Mouse (Mus musculus): Measurements from ENCODE around the gene Col23a1. TPM values are rescaled to one million over a fixed set of nuclear protein-coding genes. Genes with fewer than 3 reads are reported as not detected.

The Col23a1 gene
- polyA plus RNA-seq, 1 experiment from 2014 or later: 6.1 TPM

- Histone ChIP-seq H3K27ac (no peak overlapping the region; the same call in 1 of the 2 replicates), H3K4me1 (peaks cover 44% of the 10 kb centered on the region), H3K36me3 (replicated peaks) (no peaks in the 10 kb centered on the region), H3K4me3 (no peak overlapping the region), H3K27me3 (ENCODE audit: poor library complexity, severe bottlenecking) (no peaks in the 10 kb centered on the region), H3K9me3 (no peaks in the 10 kb centered on the region)
- no peak for DNase-seq (ENCODE audit: extremely low spot score, low spot score)
- WGBS: 73% methylated on average over 4 of the region's 4 CpGs
Measured at GRCm38 (mm10) chr11:51545811-51546210, 256.1 kb downstream of the Col23a1 start.

DNA sequence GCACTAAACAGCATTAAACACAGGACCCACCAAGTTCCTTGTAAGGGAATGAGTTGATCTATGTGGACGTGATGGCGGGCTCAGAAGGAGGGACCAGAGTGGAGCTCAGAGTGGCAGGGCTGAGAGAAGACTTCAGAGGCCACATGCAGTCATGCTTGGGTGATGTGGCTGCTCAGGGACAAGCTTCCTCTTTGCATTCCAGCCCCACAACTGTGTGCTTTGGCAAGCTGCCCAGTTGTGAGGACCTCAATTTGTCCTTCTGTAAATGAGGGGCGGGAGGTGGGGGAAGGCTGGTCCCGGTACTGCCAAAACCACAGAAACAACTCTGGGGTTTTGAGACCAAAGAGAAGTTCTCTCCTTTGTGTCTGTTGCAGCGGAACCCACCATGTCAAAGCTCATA, 261.5 kb downstream of the Col23a1 start:
- no peak overlapping the region for H3K27ac ChIP-seq

DNA sequence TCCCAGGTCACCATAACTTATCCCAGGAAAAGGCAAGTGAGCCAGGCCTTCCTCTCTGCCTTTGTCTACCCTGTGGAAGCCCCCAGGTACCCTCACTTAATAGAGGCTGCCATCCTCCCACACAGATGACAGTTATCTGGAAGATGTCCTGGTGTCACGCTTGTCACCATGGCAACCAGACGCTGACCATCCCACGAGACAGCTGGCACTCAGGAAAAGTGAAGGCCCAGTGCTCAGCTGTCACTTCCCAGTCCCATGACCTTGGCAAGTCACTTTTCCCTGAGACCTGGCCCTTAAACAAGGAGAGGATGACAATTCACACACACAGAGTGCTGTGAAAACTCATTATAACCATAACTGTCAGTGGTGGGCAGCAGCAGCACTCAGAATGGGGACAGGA, 262.4 kb downstream of the Col23a1 start:
- Histone ChIP-seq H3K9me3 (no peaks in the 10 kb centered on the region), H3K36me3 (replicated peaks) (no peaks in the 10 kb centered on the region), H3K4me3 (no peak overlapping the region), H3K27ac (no peak overlapping the region), H3K4me1 (0 out of 2 replicates have a peak, but pooled peaks cover 4% of the 10 kb centered on the region), H3K27me3 (ENCODE audit: poor library complexity, severe bottlenecking) (no peaks in the 10 kb centered on the region)
- DNase-seq (ENCODE audit: extremely low spot score, low spot score): no peak
- WGBS: 80% methylated on average over 3 of the region's 3 CpGs

More for the DNA sequence above, 261.5 kb downstream of the Col23a1 start:
- 92% methylated on average over 5 of the region's 5 CpGs for WGBS
- Histone ChIP-seq H3K36me3 (replicated peaks) (no peaks in the 10 kb centered on the region), H3K9me3 (no peaks in the 10 kb centered on the region), H3K4me3 (no peak overlapping the region), H3K27me3 (ENCODE audit: poor library complexity, severe bottlenecking) (no peaks in the 10 kb centered on the region), H3K4me1 (peaks cover 5% of the 10 kb centered on the region; the same call in 1 of the 2 replicates)
- no peak for DNase-seq (ENCODE audit: extremely low spot score, low spot score)

DNA sequence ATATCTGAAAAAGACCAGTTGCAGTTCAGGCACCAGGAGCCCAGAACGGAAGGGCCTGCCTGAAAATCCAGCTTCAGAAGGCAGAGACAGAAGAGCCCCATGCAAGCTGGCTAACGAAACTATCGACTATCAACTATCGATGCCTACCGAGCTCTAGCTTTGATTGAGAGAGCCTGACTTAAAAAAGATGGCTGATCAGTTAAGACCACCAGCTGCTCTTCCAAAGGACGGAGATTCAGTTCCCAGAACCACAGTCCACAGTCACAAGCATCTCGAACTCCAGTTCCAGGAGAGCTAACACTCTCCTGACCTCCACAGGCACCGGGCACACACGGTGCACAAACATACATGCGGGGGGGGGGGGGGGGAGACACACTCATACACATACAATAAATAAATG, 264.9 kb downstream of the Col23a1 start:
- Histone ChIP-seq H3K27ac (no peak overlapping the region), H3K4me1 (no peaks in the 10 kb centered on the region), H3K27me3 (ENCODE audit: poor library complexity, severe bottlenecking) (no peaks in the 10 kb centered on the region), H3K36me3 (replicated peaks) (no peaks in the 10 kb centered on the region), H3K9me3 (no peaks in the 10 kb centered on the region), H3K4me3 (no peak overlapping the region)
- WGBS: 81% methylated on average over 10 of the region's 10 CpGs
- DNase-seq (ENCODE audit: extremely low spot score, low spot score): no peak

DNA sequence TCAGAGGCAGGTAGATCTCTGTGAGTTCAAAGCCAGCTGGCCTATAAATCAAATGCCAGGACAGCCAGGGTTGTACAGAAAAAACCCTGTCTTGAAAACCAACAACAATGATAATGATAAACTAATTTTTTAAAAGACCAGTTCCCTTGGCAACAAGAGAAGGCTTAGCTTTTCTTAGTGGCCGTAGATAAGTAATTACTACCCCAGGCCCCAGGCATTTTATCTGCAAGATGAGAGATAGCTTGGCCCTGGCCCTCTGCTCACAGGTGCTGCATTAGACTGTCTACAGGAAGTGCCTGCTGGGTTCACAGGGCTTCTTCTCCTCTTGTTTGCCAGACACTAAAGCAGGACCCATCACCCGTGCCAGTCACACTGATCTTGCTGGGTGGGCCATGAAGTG, 265.3 kb downstream of the Col23a1 start:
- H3K36me3 ChIP-seq (replicated peaks): no peaks in the 10 kb centered on the region
- H3K27ac ChIP-seq: no peak overlapping the region
- no peaks in the 10 kb centered on the region for H3K9me3 ChIP-seq
- DNase-seq (ENCODE audit: extremely low spot score, low spot score): no peak
- no peaks in the 10 kb centered on the region for H3K4me1 ChIP-seq
- H3K27me3 ChIP-seq (ENCODE audit: poor library complexity, severe bottlenecking): no peaks in the 10 kb centered on the region
- no peak overlapping the region for H3K4me3 ChIP-seq
- WGBS: 63% methylated on average over 2 of the region's 2 CpGs

- Histone ChIP-seq H3K9me3 (peaks cover 4% of the 10 kb centered on the region; the same call in 1 of the 2 replicates), H3K27ac (no peak overlapping the region), H3K4me3 (no peak overlapping the region), H3K4me1 (peaks cover 9% of the 10 kb centered on the region), H3K36me3 (replicated peaks) (0 out of 2 replicates have a peak, but pooled peaks cover 3% of the 10 kb centered on the region), H3K27me3 (ENCODE audit: poor library complexity, severe bottlenecking) (no peaks in the 10 kb centered on the region)
- no peak for DNase-seq (ENCODE audit: extremely low spot score, low spot score)
- WGBS: 92% methylated on average over 1 of the region's 1 CpGs
Measured at GRCm38 (mm10) chr11:51563276-51563675, 273.6 kb downstream of the Col23a1 start.

DNA sequence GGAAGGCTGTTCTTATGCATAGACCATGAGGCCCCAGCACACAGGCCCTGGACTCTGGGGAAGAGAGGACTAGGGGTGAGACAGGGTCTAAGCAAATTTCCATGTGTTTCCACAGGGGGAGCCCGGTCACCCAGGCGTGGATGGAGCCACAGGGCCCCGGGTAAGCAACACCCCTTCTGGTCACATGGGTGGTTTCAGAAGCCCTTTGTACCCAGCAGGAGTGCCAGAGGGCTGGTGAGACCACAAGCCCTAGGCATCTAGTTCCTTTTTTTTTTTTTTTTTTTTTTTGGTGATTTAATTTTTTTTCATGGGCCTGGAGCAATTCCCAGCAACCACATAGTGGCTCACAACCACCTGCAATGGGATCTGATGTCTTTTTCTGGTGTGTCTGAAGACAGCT, 275.3 kb downstream of the Col23a1 start:
- Histone ChIP-seq H3K36me3 (replicated peaks) (0 out of 2 replicates have a peak, but pooled peaks cover 3% of the 10 kb centered on the region), H3K27ac (no peak overlapping the region; the same call in 1 of the 2 replicates), H3K27me3 (ENCODE audit: poor library complexity, severe bottlenecking) (no peaks in the 10 kb centered on the region), H3K4me3 (no peak overlapping the region), H3K4me1 (peaks cover 9% of the 10 kb centered on the region), H3K9me3 (peaks cover 4% of the 10 kb centered on the region; the same call in 1 of the 2 replicates)
- no peak for DNase-seq (ENCODE audit: extremely low spot score, low spot score)
- 40% methylated on average over 3 of the region's 3 CpGs for WGBS

DNA sequence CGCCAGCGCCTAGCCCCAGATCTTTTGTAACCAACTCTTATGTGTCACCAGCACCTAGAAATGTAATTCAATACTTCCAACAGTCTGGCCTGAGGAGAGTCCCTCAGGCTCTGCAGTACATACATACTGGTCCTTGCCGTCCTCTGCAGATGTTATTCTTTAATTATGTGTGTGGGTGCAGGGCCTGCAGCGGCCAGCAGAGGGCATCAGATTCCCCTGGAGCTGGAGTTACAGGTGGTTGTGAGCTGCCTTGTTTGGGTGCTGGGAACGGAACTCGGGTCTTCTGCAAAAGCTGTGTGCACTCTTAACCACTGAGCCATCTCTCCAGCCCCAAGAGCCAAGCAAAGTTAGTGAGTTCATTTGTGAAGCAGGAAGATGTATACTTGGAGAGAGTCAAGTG, 276.2 kb downstream of the Col23a1 start:
- Histone ChIP-seq H3K27me3 (ENCODE audit: poor library complexity, severe bottlenecking) (no peaks in the 10 kb centered on the region), H3K9me3 (peaks cover 4% of the 10 kb centered on the region; the same call in 1 of the 2 replicates), H3K27ac (no peak overlapping the region), H3K36me3 (replicated peaks) (0 out of 2 replicates have a peak, but pooled peaks cover 3% of the 10 kb centered on the region), H3K4me3 (no peak overlapping the region), H3K4me1 (peaks cover 9% of the 10 kb centered on the region)
- DNase-seq (ENCODE audit: extremely low spot score, low spot score): no peak
- WGBS: 89% methylated on average over 6 of the region's 6 CpGs

- H3K27ac ChIP-seq: no peak overlapping the region
- no peak overlapping the region for H3K4me3 ChIP-seq
- peaks cover 4% of the 10 kb centered on the region; the same call in 1 of the 2 replicates for H3K9me3 ChIP-seq
- DNase-seq (ENCODE audit: extremely low spot score, low spot score): no peak
- 87% methylated on average over 4 of the region's 4 CpGs for WGBS
- peaks cover 18% of the 10 kb centered on the region for H3K4me1 ChIP-seq
- no peaks in the 10 kb centered on the region for H3K27me3 ChIP-seq (ENCODE audit: poor library complexity, severe bottlenecking)
- 0 out of 2 replicates have a peak, but pooled peaks cover 3% of the 10 kb centered on the region for H3K36me3 ChIP-seq (replicated peaks)
Measured at GRCm38 (mm10) chr11:51568801-51569200, 279.1 kb downstream of the Col23a1 start.

GRCm38 (mm10) chr11:51576454-51576853, 286.7 kb downstream of the Col23a1 start:
- 83% methylated on average over 4 of the region's 4 CpGs for WGBS
- no peaks in the 10 kb centered on the region for H3K27me3 ChIP-seq (ENCODE audit: poor library complexity, severe bottlenecking)
- H3K27ac ChIP-seq: no peak overlapping the region
- H3K36me3 ChIP-seq (replicated peaks): no peaks in the 10 kb centered on the region
- H3K4me3 ChIP-seq: no peak overlapping the region
- DNase-seq (ENCODE audit: extremely low spot score, low spot score): no peak
- peaks cover 9% of the 10 kb centered on the region for H3K4me1 ChIP-seq
- no peaks in the 10 kb centered on the region for H3K9me3 ChIP-seq

DNA sequence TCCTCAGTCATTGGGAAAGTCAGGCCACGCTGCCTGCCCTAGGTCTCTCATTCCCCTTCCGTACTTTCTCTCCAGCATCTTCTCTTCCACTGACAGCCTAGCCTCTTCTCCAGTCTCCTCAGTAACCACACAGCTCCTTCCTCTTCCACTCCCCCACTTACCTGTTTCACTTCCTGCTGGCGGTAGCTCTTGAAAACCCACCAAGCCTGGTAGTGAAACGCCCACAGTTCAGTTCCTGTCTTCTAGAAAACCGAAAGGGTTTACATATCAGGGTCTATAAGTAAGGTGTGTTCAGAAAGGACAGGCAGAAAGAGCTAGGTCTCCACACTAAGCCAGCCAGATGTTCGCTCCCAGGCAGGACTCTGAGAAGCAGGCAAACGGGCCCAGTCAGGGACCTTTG, 287.9 kb downstream of the Col23a1 start:
- no peaks in the 10 kb centered on the region for H3K36me3 ChIP-seq (replicated peaks)
- peaks cover 4% of the 10 kb centered on the region for H3K4me1 ChIP-seq
- no peak overlapping the region for H3K27ac ChIP-seq
- H3K9me3 ChIP-seq: no peaks in the 10 kb centered on the region
- DNase-seq (ENCODE audit: extremely low spot score, low spot score): no peak
- 89% methylated on average over 7 of the region's 7 CpGs for WGBS
- no peak overlapping the region for H3K4me3 ChIP-seq
- no peaks in the 10 kb centered on the region for H3K27me3 ChIP-seq (ENCODE audit: poor library complexity, severe bottlenecking)

DNA sequence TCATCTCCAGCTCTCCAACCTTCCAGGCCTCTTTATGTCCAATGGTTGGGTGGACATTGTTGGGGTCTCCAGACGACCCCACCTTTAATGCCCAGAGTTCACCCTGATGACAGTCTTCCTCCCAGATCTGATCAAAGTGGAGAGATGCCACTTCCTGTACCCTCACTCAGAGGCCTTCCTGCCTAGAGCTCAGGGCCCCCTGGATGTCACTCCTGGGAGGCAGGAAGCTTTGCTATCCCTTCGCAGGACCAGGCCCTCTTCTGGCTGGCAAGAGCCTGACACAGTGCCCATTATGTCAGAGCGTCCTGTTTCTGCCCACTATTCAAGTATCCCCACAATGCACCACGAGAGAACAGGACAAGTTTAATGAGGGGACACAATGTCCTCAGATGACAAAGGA, 289.3 kb downstream of the Col23a1 start:
- H3K4me1 ChIP-seq: peaks cover 16% of the 10 kb centered on the region
- WGBS: 72% methylated on average over 4 of the region's 4 CpGs
- no peak for DNase-seq (ENCODE audit: extremely low spot score, low spot score)
- H3K9me3 ChIP-seq: no peaks in the 10 kb centered on the region
- no peak overlapping the region for H3K27ac ChIP-seq
- no peaks in the 10 kb centered on the region for H3K36me3 ChIP-seq (replicated peaks)
- H3K27me3 ChIP-seq (ENCODE audit: poor library complexity, severe bottlenecking): no peaks in the 10 kb centered on the region
- H3K4me3 ChIP-seq: no peak overlapping the region

GRCm38 (mm10) chr11:51582713-51583112, 293.0 kb downstream of the Col23a1 start:
- no peaks in the 10 kb centered on the region for H3K27me3 ChIP-seq (ENCODE audit: poor library complexity, severe bottlenecking)
- no peaks in the 10 kb centered on the region for H3K9me3 ChIP-seq
- peaks cover 22% of the 10 kb centered on the region for H3K36me3 ChIP-seq (replicated peaks)
- no peak overlapping the region for H3K4me3 ChIP-seq
- 19% methylated on average over 8 of the region's 8 CpGs for WGBS
- peaks cover 41% of the 10 kb centered on the region for H3K4me1 ChIP-seq
- H3K27ac ChIP-seq: peak overlapping the region; percentile 35; the same call in 1 of the 2 replicates
- peak; percentile 75 for DNase-seq (ENCODE audit: extremely low spot score, low spot score)

DNA sequence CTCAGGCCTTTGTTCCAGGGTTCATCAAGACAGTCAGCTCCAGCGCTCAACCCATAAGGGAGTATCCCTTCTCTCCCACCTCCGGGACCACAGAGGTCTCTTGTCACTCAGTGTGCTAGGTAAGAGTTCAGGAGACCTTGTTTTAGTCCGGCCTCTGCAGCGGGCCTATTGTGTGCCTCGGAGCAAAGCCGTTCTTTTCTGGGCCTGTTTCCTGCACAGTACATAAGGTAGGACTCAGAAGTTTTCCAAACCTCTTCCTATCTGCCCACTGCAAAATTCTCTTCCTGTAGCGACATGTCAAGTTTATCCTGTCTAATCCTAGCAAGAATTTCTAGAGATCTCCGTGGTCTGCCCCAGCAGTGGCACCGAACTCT, 294.3 kb downstream of the Col23a1 start:
- H3K4me3 ChIP-seq: peak overlapping the region; percentile 73
- H3K27ac ChIP-seq: peak overlapping the region; percentile 96
- H3K4me1 ChIP-seq: peaks cover 41% of the 10 kb centered on the region
- DNase-seq (ENCODE audit: extremely low spot score, low spot score): peak; percentile 58
- no peaks in the 10 kb centered on the region for H3K27me3 ChIP-seq (ENCODE audit: poor library complexity, severe bottlenecking)
- H3K9me3 ChIP-seq: no peaks in the 10 kb centered on the region
- WGBS: 21% methylated on average over 9 of the region's 9 CpGs
- H3K36me3 ChIP-seq (replicated peaks): peaks cover 36% of the 10 kb centered on the region
